Mouse (Mus musculus) forebrain, postnatal 0 days (tissue): ENCODE measurements around the gene Otud3. TPM values are rescaled to one million over a fixed set of nuclear protein-coding genes. Genes with fewer than 3 reads are reported as not detected.
"Not testable (repeated sequence)": the region's sequence is repeated elsewhere in the genome, so short reads cannot be mapped to it uniquely, and the experiment has no call there.

Experiments used
- ATAC-seq: fragments of 200-750 bp; cut with Nextera tagmentation; 2 replicates; pipeline ENCODE4 v1.8.0; 2017; ENCODE audit warnings: mild to moderate bottlenecking, moderate library complexity
- DNase-seq: peaks from one replicate; pipeline ENCODE4 v3.0.0-alpha.2; 2015
- H3K27ac ChIP-seq: fragments of 300-500 bp; sonication (generic); 2 replicates; pipeline ENCODE4 v1.5.1; 2014; ENCODE audit warnings: low read depth, mild to moderate bottlenecking, antibody characterized with exemption, low read length, moderate library complexity, mixed read lengths
- H3K27me3 ChIP-seq: fragments of 300-500 bp; sonication (generic); 2 replicates; pipeline ENCODE4 v1.6.1; 2014; ENCODE audit warnings: mild to moderate bottlenecking, low read length, mixed read lengths; ENCODE audit not compliant: insufficient read depth
- H3K36me3 ChIP-seq: fragments of 300-500 bp; sonication (generic); 2 replicates; pipeline ENCODE4 v1.6.1; 2014; ENCODE audit warnings: mild to moderate bottlenecking, moderate library complexity; ENCODE audit not compliant: insufficient read depth
- H3K4me1 ChIP-seq: fragments of 300-500 bp; sonication (generic); 2 replicates; pipeline ENCODE4 v1.6.1; 2014; ENCODE audit warnings: antibody characterized with exemption; ENCODE audit not compliant: insufficient read depth
- H3K4me2 ChIP-seq: fragments of 300-500 bp; sonication (generic); 2 replicates; pipeline ENCODE4 v1.6.1; 2014; ENCODE audit warnings: low read depth, mild to moderate bottlenecking, moderate library complexity
- H3K4me3 ChIP-seq: fragments of 300-500 bp; sonication (generic); 2 replicates; pipeline ENCODE4 v1.5.1; 2014; ENCODE audit warnings: low read depth, low read length, mixed read lengths
- H3K9ac ChIP-seq: fragments of 300-500 bp; sonication (generic); 2 replicates; pipeline ENCODE4 v1.6.1; 2014; ENCODE audit warnings: mild to moderate bottlenecking
- H3K9me3 ChIP-seq: fragments of 300-500 bp; sonication (generic); 2 replicates; pipeline ENCODE4 v1.6.1; 2016; ENCODE audit warnings: low read length
- CTCF ChIP-seq: sonication (generic); IDR thresholded peaks from 2 replicates; pipeline ENCODE4 v1.5.1; 2016; ENCODE audit warnings: antibody characterized with exemption, control low read depth, low read depth
- WGBS: fragments of 180-500 bp; shearing (Covaris S2); extraction: QIAGEN DNeasy Blood & Tissue Kit; methylation state at CpG from one replicate; pipeline ENCODE4 v1.1.7; 2014; 5-methylcytosine and 5-hydroxymethylcytosine counted together
- polyA plus RNA-seq: library from polyadenylated mRNA; unstranded; fragments of >200 nt; fragmentation: Nextera tagmentation; extraction: Ambion mirVana; gene quantifications from 2 replicates; pipeline ENCODE4 v1.2.1, GENCODE M21; 2015
- total RNA-seq: library from RNA; depleted of rRNA; stranded (reverse); fragments of >200 nt; gene quantifications from 2 replicates; pipeline ENCODE4 v1.2.3, GENCODE M21; 2014

Gene Otud3
- total and polyA plus RNA-seq, 2 experiments from 2014 or later, result 2.6 to 13.1 TPM

DNA sequence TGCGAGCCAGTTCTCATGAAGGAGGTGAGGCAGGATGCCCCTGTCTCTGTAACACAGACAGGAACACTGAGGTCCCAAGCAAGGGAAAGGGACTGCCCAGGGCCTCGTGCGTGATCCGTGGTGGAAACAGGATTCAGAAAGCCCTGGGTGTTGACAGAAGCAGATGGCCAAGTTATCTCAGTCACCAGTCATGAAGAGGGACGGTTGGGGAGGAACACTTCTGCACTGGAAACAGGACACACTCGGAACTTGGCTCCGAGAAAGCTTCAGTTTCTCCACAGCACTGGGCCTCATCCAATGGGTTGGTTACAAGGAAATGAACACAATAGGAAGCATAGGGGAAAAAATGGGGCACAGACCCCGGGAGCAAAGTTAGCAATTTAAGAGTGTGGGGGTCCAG, 35.0 kb downstream of the Otud3 start:
- Histone ChIP-seq H3K4me1 (no peaks in the 10 kb centered on the region), H3K4me2 (no peak overlapping the region), H3K27ac (no peak overlapping the region), H3K4me3 (no peak overlapping the region), H3K9me3 (no peaks in the 10 kb centered on the region), H3K36me3 (no peaks in the 10 kb centered on the region), H3K9ac (no peak overlapping the region), H3K27me3 (no peaks in the 10 kb centered on the region)
- DNase-seq (no peak), ATAC-seq (no peak)
- TF ChIP-seq CTCF, result no peak
- WGBS, result 71% methylated on average over 8 of the region's 8 CpGs

DNA sequence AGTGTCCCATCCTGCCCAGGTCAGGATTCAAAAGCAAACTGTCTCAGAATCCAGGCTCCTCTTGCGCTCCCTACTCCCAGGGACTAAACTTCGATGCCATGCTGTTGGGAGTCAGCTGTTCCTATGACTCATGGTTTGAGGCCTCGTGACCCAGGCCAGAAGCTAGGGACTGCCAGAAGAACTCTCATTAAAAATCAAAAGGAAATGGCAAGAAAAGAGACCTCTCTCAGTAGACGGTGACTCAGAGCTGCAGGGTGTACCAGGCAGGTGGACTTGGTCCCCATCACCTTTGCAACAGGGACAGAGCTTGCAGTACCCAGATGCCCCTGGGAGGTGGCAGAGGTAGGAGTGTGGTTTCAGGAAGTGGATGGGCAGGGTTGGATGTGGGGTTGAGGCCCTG, 36.0 kb downstream of the Otud3 start, which contains the start of gene Pla2g2e:
Pla2g2e (plus strand) TSS at position 212 of the 400 bp plus-strand sequence.
- Histone ChIP-seq H3K27me3 (no peaks in the 10 kb centered on the region), H3K36me3 (no peaks in the 10 kb centered on the region), H3K9me3 (no peaks in the 10 kb centered on the region), H3K4me1 (no peaks in the 10 kb centered on the region), H3K27ac (no peak within 1 kb of the TSS), H3K4me2 (no peak within 1 kb of the TSS), H3K9ac (no peak within 1 kb of the TSS), H3K4me3 (no peak within 1 kb of the TSS)
- no peak for ATAC-seq
- 83% methylated on average over 4 of the region's 4 CpGs for WGBS
- TF ChIP-seq CTCF, result no peak
- DNase-seq, result no peak

DNA sequence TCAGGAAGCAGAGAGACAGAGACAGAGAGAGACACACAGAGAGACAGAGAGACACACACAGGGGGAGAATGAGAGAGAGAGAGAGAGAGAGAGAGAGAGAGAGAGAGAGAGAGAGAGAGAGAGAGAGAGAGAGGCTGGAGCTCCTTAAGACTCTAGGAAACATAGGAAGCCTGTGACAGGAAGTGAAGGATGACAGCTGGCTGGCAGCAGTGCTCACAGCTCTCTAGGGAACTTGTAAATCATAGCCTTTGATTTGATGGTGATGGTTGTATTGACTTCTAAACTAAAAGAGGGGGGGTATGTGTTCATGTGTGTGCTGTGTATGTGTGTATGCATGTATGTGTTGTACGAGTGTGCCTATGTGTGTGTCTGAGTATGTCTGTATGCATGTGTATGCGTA, 37.8 kb downstream of the Otud3 start:
- H3K27ac ChIP-seq, result no peak overlapping the region
- DNase-seq, result no peak
- no peak overlapping the region for H3K4me2 ChIP-seq
- WGBS, result 92% methylated on average over 2 of the region's 2 CpGs
- no peak overlapping the region for H3K9ac ChIP-seq
- H3K36me3 ChIP-seq, result no peaks in the 10 kb centered on the region
- ATAC-seq, result no peak
- H3K9me3 ChIP-seq, result no peaks in the 10 kb centered on the region
- no peak for TF ChIP-seq CTCF
- H3K4me3 ChIP-seq, result no peak overlapping the region
- no peaks in the 10 kb centered on the region for H3K4me1 ChIP-seq
- no peaks in the 10 kb centered on the region for H3K27me3 ChIP-seq

- H3K4me1 ChIP-seq, H3K4me2 ChIP-seq, H3K4me3 ChIP-seq, H3K27me3 ChIP-seq, H3K9me3 ChIP-seq, H3K36me3 ChIP-seq, H3K9ac ChIP-seq, DNase-seq, H3K27ac ChIP-seq: not testable (repeated sequence)
- ATAC-seq, result peak; percentile 69; the same call in 1 of the 2 replicates
- WGBS, result 63% methylated on average over 2 of the region's 2 CpGs
Observed at GRCm38 (mm10) chr4:138875275-138875674, 38.5 kb downstream of the Otud3 start.

- H3K9ac ChIP-seq, result no peak within 1 kb of the TSS
- no peak within 1 kb of the TSS for H3K4me2 ChIP-seq
- H3K4me3 ChIP-seq, result no peak within 1 kb of the TSS
- H3K9me3 ChIP-seq, result no peaks in the 10 kb centered on the region
- no peak for TF ChIP-seq CTCF
- WGBS, result 77% methylated on average over 6 of the region's 6 CpGs
- no peaks in the 10 kb centered on the region for H3K27me3 ChIP-seq
- no peak within 1 kb of the TSS for H3K27ac ChIP-seq
- DNase-seq, result no peak
- no peaks in the 10 kb centered on the region for H3K4me1 ChIP-seq
- H3K36me3 ChIP-seq, result no peaks in the 10 kb centered on the region
- no peak for ATAC-seq
Observed at GRCm38 (mm10) chr4:138873864-138874263, 39.9 kb downstream of the Otud3 start, which contains the start of gene Gm13030. Gene Gm13030 (minus strand): TSS chr4:138873964.

- ATAC-seq (no peak), DNase-seq (no peak)
- H3K36me3 ChIP-seq, result no peaks in the 10 kb centered on the region
- H3K4me3 ChIP-seq, result no peak overlapping the region
- no peak overlapping the region for H3K27ac ChIP-seq
- no peaks in the 10 kb centered on the region for H3K4me1 ChIP-seq
- H3K9me3 ChIP-seq, result no peaks in the 10 kb centered on the region
- no peak overlapping the region for H3K9ac ChIP-seq
- TF ChIP-seq CTCF, result no peak
- 66% methylated on average over 8 of the region's 8 CpGs for WGBS
- no peak overlapping the region for H3K4me2 ChIP-seq
- no peaks in the 10 kb centered on the region for H3K27me3 ChIP-seq
Observed at GRCm38 (mm10) chr4:138868666-138869065, 45.1 kb downstream of the Otud3 start.

GRCm38 (mm10) chr4:138866413-138866812, 47.3 kb downstream of the Otud3 start:
- H3K9me3 ChIP-seq, result no peaks in the 10 kb centered on the region
- no peak overlapping the region for H3K27ac ChIP-seq
- H3K36me3 ChIP-seq, result no peaks in the 10 kb centered on the region
- no peak overlapping the region for H3K4me2 ChIP-seq
- 14% methylated on average over 7 of the region's 7 CpGs for WGBS
- ATAC-seq (peak; percentile 20; the same call in 1 of the 2 replicates), DNase-seq (peak; percentile 84)
- H3K4me3 ChIP-seq, result no peak overlapping the region
- H3K4me1 ChIP-seq, result no peaks in the 10 kb centered on the region
- peak; percentile 92 for TF ChIP-seq CTCF
- no peak overlapping the region for H3K9ac ChIP-seq
- H3K27me3 ChIP-seq, result no peaks in the 10 kb centered on the region

GRCm38 (mm10) chr4:138865991-138866390, 47.8 kb downstream of the Otud3 start:
- H3K27me3 ChIP-seq, result no peaks in the 10 kb centered on the region
- no peak overlapping the region for H3K4me3 ChIP-seq
- no peak overlapping the region for H3K4me2 ChIP-seq
- ATAC-seq (no peak), DNase-seq (no peak)
- WGBS, result 62% methylated on average over 6 of the region's 6 CpGs
- H3K9ac ChIP-seq, result no peak overlapping the region
- no peaks in the 10 kb centered on the region for H3K9me3 ChIP-seq
- TF ChIP-seq CTCF, result no peak
- H3K4me1 ChIP-seq, result no peaks in the 10 kb centered on the region
- no peaks in the 10 kb centered on the region for H3K36me3 ChIP-seq
- H3K27ac ChIP-seq, result no peak overlapping the region
